Mouse (Mus musculus): ENCODE measurements around the gene Gabra6. TPM values are rescaled to one million over a fixed set of nuclear protein-coding genes. Genes with fewer than 3 reads are reported as not detected.

Gabra6 gene
- total RNA-seq (2021): not detected
- long read RNA-seq, experiment 1: 0 reads
- long read RNA-seq, experiment 2: 0 reads

GRCm38 (mm10) chr11:42320882-42321281 lies at the start of gene Gabra6:
Gene Gabra6, minus strand, starts transcription at chr11:42321072.
- DNase-seq: no peak

- DNase-seq: no peak
These were observed 44.7 kb upstream of the Gabra6 start for GRCm38 (mm10) chr11:42365544-42365943.

- DNase-seq: no peak
These were observed 11.2 kb upstream of the Gabra6 start for GRCm38 (mm10) chr11:42332121-42332520.

GRCm38 (mm10) chr11:42326262-42326661 lies 5.4 kb upstream of the Gabra6 start:
- DNase-seq: peak; percentile 40 to 44

GRCm38 (mm10) chr11:42321560-42321959 lies 688 bp upstream of the Gabra6 start:
- no peak for DNase-seq

GRCm38 (mm10) chr11:42319521-42319920 lies 1.4 kb downstream of the Gabra6 start:
- DNase-seq: no peak

GRCm38 (mm10) chr11:42319101-42319500 lies 1.8 kb downstream of the Gabra6 start:
- no peak for DNase-seq

- DNase-seq: no peak
These were observed 2.9 kb downstream of the Gabra6 start for GRCm38 (mm10) chr11:42317985-42318384.

- DNase-seq: peak in 1 of 2 experiments; percentile 14
These were observed 6.0 kb downstream of the Gabra6 start for GRCm38 (mm10) chr11:42314850-42315249.

GRCm38 (mm10) chr11:42310892-42311291 lies 10.0 kb downstream of the Gabra6 start:
- DNase-seq: no peak

- DNase-seq: no peak
These were observed 11.8 kb downstream of the Gabra6 start for GRCm38 (mm10) chr11:42309086-42309485.

GRCm38 (mm10) chr11:42306095-42306494 lies 14.8 kb downstream of the Gabra6 start:
- DNase-seq: no peak

- no peak for DNase-seq
These were observed 61.9 kb downstream of the Gabra6 start for GRCm38 (mm10) chr11:42258978-42259377.

Other genes with a start within 250 kb of the Gabra6 start
- gene Gabra1, start 138.1 kb downstream of the Gabra6 start, total RNA-seq (2021): under 1 TPM in 1 of 2 experiments, not detected in 1; 0.33 TPM
- under 1 TPM in 1 of 2 experiments, not detected in 1; 0.13 TPM for gene Gabrb2, start 98.7 kb upstream of the Gabra6 start, total RNA-seq (2021)

All from adrenal gland, postnatal 36 days (tissue).